Mouse (Mus musculus): ENCODE data around the gene Zfp213. TPM values are rescaled to one million over a fixed set of nuclear protein-coding genes. Genes with fewer than 3 reads are reported as not detected.

The Zfp213 gene
- polyA plus RNA-seq, 1 experiment: 0.26 TPM

DNA sequence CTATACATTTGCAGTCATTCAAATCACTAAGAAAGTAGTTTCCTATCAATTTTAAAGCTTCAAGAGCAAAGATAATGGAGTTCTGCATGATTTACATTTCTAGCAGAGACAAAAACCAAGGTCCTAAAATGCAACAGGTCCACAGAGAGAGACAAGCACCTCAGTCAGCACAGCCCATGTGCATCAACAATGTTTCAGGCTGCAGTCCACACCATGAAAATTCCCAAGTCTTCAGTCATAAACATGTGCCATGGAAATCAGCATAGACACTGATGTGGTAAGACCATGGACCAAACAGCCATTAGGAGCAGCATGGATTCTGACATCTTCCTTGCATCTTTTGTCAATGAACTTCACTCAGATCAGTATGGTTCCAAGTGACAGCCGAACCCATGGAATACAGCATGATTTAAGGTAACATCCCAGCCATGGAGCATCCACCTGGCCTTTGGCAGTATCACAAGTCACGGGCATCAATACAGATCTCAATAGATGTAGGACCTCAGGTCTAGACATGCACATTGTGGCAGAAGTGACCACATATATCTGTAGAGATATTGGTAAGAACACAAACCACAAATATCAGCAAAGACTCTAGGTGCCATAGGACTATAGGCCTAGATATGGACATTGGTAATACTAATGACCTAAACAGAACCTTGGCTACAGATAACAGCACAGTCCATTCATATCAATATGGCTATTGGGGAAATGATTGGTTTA lies 45.2 kb downstream of the Zfp213 start:
- Histone ChIP-seq H3K9me3 (ENCODE audit: control insufficient read depth, low read length) (no peaks in the 10 kb centered on the region), H3K36me3 (ENCODE audit: control insufficient read depth) (no peaks in the 10 kb centered on the region), H3K4me3 (replicated peaks) (no peak overlapping the region), H3K27me3 (ENCODE audit: control insufficient read depth) (peaks cover 5% of the 10 kb centered on the region; the same call in 1 of the 2 replicates), H3K4me1 (ENCODE audit: control insufficient read depth) (no peaks in the 10 kb centered on the region)
- TF ChIP-seq GATA1 (IDR thresholded peaks at IDR 0.05; ENCODE audit: low read length) (no peak), TAL1 (IDR thresholded peaks at IDR 0.05; ENCODE audit: low read length) (no peak)

Other genes starting within 250 kb of the Zfp213 start
- gene Vmn2r115, start 220.5 kb downstream of the Zfp213 start, polyA plus RNA-seq (2012): under 0.01 TPM in 1 of 2 replicates, not detected in the other
- gene Vmn2r116, start 179.6 kb downstream of the Zfp213 start, polyA plus RNA-seq (2012): not detected in 2 replicates
- gene Vmn2r117, start 84.5 kb downstream of the Zfp213 start, polyA plus RNA-seq (2012): under 0.01 TPM in 1 of 2 replicates, not detected in the other
- gene Zfp13, start 35.2 kb upstream of the Zfp213 start, polyA plus RNA-seq (2012): 0.03 TPM in 1 of 2 replicates, not detected in the other
- gene Zscan10, start 36.6 kb upstream of the Zfp213 start, polyA plus RNA-seq (2012): not detected in 2 replicates
- gene Mmp25, start 81.0 kb upstream of the Zfp213 start, polyA plus RNA-seq (2012): not detected in 2 replicates
- not detected in 2 replicates for gene Bicdl2, start 96.3 kb upstream of the Zfp213 start, polyA plus RNA-seq (2012)
- 35.0 and 35.6 TPM in 2 replicates for gene Hcfc1r1, start 109.4 kb upstream of the Zfp213 start, polyA plus RNA-seq (2012)
- 8.8 and 10.0 TPM in 2 replicates for gene Thoc6, start 109.6 kb upstream of the Zfp213 start, polyA plus RNA-seq (2012)
- gene Tnfrsf12a, start 113.2 kb upstream of the Zfp213 start, polyA plus RNA-seq (2012): 0.05 TPM in 1 of 2 replicates, not detected in the other
- gene Cldn6, start 115.0 kb upstream of the Zfp213 start, polyA plus RNA-seq (2012): not detected in 2 replicates
- gene Cldn9, start 119.8 kb upstream of the Zfp213 start, polyA plus RNA-seq (2012): not detected in 2 replicates
- gene 1520401A03Rik, start 158.5 kb upstream of the Zfp213 start, polyA plus RNA-seq (2012): 0.06 TPM in 1 of 2 replicates, not detected in the other
- gene Pkmyt1, start 162.1 kb upstream of the Zfp213 start, polyA plus RNA-seq (2012): 46.9 and 56.9 TPM in 2 replicates
- gene Paqr4, start 176.6 kb upstream of the Zfp213 start, polyA plus RNA-seq (2012): 2.2 and 3.9 TPM in 2 replicates
- gene Kremen2, start 181.6 kb upstream of the Zfp213 start, polyA plus RNA-seq (2012): 0.02 TPM in 1 of 2 replicates, not detected in the other
- gene Flywch1, start 207.4 kb upstream of the Zfp213 start, polyA plus RNA-seq (2012): 1.4 and 2.3 TPM in 2 replicates
- 0.06 TPM in 1 of 2 replicates, not detected in the other for gene Flywch2, start 221.8 kb upstream of the Zfp213 start, polyA plus RNA-seq (2012)
- 21.7 and 36.5 TPM in 2 replicates for gene Srrm2, start 226.3 kb upstream of the Zfp213 start, polyA plus RNA-seq (2012)

Data from erythroblast, embryonic 14.5 days (primary cell).